Mouse (Mus musculus): ENCODE data around the gene Stpg3. TPM values are rescaled to one million over a fixed set of nuclear protein-coding genes. Genes with fewer than 3 reads are reported as not detected.
A peak's percentile ranks its signal among the peaks of the same experiment; 100 is the strongest.

Gene Stpg3
- total RNA-seq, 1 experiment from 2014 or later: not detected

- peak; percentile 0 to 40; a peak in 2 of 4 replicates for ATAC-seq (replicated peaks in 1 of 2; ENCODE audit: insufficient read depth in 1 of 2, low FRiP score in 2 of 2, low TSS enrichment in 1 of 2, low read depth in 1 of 2, poor library complexity in 2 of 2, severe bottlenecking in 2 of 2)
Observed at GRCm38 (mm10) chr2:25223681-25224491, 9.4 kb upstream of the Stpg3 start.

DNA sequence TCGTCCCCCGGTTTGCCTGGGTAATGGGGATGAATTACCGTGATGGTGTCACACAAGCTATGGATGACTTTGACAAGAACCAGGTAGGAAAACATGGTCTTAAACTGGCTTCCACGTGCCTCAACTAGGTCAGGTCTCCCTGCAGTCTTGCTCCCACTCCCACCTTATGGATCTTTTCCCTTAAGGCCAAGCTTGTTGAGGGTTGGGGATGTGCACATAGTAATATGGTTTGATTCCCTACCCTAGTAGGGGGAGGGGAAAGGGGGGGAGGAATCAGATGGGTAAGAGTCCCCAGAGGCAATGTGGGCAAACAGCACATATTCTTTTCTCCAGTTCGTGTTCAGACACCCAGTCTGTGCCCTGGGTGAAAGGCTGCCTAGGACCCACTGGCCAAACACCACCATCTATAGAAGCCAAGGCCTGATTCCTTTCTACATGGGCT is 6.9 kb upstream of the Stpg3 start:
- ATAC-seq (replicated peaks in 1 of 2; ENCODE audit: insufficient read depth in 1 of 2, low FRiP score in 2 of 2, low TSS enrichment in 1 of 2, low read depth in 1 of 2, poor library complexity in 2 of 2, severe bottlenecking in 2 of 2): no peak

DNA sequence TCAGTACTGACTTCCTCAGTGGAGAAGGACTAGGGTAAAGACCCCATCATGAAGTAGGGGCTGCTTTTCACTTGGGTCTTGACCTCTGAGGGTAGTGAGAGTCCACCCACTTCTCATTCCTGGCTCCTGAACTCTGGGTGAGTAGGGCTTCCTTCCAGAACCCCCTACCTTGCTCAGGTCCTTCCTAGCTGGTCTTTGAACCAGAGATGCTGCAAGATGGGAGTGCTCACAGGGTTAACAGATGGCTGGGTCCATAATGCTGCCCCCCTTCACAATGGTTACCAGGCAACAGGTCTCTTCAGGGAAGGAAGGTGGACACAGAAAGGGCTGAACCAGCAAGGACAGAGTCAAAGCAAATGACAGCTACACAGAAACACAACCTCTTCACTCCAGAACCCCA is 4.0 kb upstream of the Stpg3 start, which contains the start of gene Fam166a:
Gene Fam166a, plus strand, starts transcription at position 301 of the 400 bp plus-strand sequence.
- no peak for ATAC-seq (replicated peaks in 1 of 2; ENCODE audit: insufficient read depth in 1 of 2, low FRiP score in 2 of 2, low TSS enrichment in 1 of 2, low read depth in 1 of 2, poor library complexity in 2 of 2, severe bottlenecking in 2 of 2)

- no peak for ATAC-seq (replicated peaks in 1 of 2; ENCODE audit: insufficient read depth in 1 of 2, low FRiP score in 2 of 2, low TSS enrichment in 1 of 2, low read depth in 1 of 2, poor library complexity in 2 of 2, severe bottlenecking in 2 of 2)
Observed at GRCm38 (mm10) chr2:25217666-25218065, 3.2 kb upstream of the Stpg3 start.

DNA sequence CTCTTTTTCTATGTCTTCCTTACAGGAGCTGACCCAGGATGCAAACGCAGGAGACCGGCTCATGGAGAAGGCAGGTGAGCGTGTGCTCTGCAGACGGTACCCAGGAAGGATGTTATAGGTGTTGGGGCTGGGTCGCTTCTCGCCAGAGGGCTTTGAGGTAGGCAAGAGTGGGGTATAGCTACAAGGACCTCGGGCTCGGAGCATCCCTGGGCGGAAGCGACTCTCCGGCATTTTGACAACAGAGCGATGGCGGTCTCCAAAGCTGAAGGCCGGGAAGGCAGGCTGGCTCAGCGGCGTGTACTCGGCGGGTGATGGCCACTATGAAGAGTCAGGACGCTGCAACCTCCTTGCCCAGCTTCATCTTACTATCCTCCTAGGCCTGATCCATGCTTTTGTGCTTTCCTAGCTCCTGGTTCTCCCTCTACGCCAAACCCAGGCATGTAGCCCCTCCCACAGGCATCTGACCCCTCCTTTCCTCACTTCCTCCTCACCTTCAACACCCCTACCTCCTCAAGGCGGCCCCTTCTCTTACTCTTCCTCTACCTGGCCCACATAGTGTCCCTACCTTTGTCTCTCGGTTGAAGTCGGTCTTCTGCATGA is 1.1 kb downstream of the Stpg3 start:
- ATAC-seq (replicated peaks in 1 of 2; ENCODE audit: insufficient read depth in 1 of 2, low FRiP score in 2 of 2, low TSS enrichment in 1 of 2, low read depth in 1 of 2, poor library complexity in 2 of 2, severe bottlenecking in 2 of 2): no peak

- ATAC-seq (replicated peaks in 1 of 2; ENCODE audit: insufficient read depth in 1 of 2, low FRiP score in 2 of 2, low TSS enrichment in 1 of 2, low read depth in 1 of 2, poor library complexity in 2 of 2, severe bottlenecking in 2 of 2): peak; percentile 92 to 93
Observed at GRCm38 (mm10) chr2:25211121-25211670, 3.2 kb downstream of the Stpg3 start, which contains the start of gene Nelfb. Gene Nelfb (minus strand): TSS chr2:25211489.

DNA sequence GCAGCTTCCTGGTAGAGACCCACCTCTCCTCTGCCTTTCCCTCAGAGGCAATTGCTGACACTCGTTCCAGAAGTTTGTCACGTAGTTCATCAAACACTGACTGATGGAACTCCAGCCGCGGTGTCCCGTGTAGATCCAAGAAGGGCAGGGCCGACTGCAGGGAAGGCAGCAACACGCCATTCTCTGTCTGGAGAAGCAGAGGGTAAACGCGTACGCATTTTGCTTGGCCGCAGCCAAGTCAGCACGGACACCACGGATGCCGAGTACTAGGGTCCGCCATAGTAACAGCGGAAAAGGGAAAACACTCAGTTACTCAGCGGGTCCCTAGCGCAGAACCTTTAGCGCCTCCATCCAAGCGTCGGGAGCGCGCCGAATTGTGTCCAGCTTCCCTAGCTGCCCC is 3.8 kb downstream of the Stpg3 start:
- ATAC-seq (replicated peaks in 1 of 2; ENCODE audit: insufficient read depth in 1 of 2, low FRiP score in 2 of 2, low TSS enrichment in 1 of 2, low read depth in 1 of 2, poor library complexity in 2 of 2, severe bottlenecking in 2 of 2): peak in 1 of 2 experiments; percentile 29; a peak in 2 of 4 replicates

GRCm38 (mm10) chr2:25207593-25207992 is 6.8 kb downstream of the Stpg3 start:
- ATAC-seq (replicated peaks in 1 of 2; ENCODE audit: insufficient read depth in 1 of 2, low FRiP score in 2 of 2, low TSS enrichment in 1 of 2, low read depth in 1 of 2, poor library complexity in 2 of 2, severe bottlenecking in 2 of 2): no peak

GRCm38 (mm10) chr2:25203631-25204214 is 10.7 kb downstream of the Stpg3 start:
- peak in 1 of 2 experiments; percentile 47; a peak in 1 of 4 replicates for ATAC-seq (replicated peaks in 1 of 2; ENCODE audit: insufficient read depth in 1 of 2, low FRiP score in 2 of 2, low TSS enrichment in 1 of 2, low read depth in 1 of 2, poor library complexity in 2 of 2, severe bottlenecking in 2 of 2)

- no peak for ATAC-seq (replicated peaks in 1 of 2; ENCODE audit: insufficient read depth in 1 of 2, low FRiP score in 2 of 2, low TSS enrichment in 1 of 2, low read depth in 1 of 2, poor library complexity in 2 of 2, severe bottlenecking in 2 of 2)
Observed at GRCm38 (mm10) chr2:25200631-25201030, 13.8 kb downstream of the Stpg3 start.

GRCm38 (mm10) chr2:25197946-25198345 is 16.5 kb downstream of the Stpg3 start:
- ATAC-seq (replicated peaks in 1 of 2; ENCODE audit: insufficient read depth in 1 of 2, low FRiP score in 2 of 2, low TSS enrichment in 1 of 2, low read depth in 1 of 2, poor library complexity in 2 of 2, severe bottlenecking in 2 of 2): no peak

- no peak for ATAC-seq (replicated peaks in 1 of 2; ENCODE audit: insufficient read depth in 1 of 2, low FRiP score in 2 of 2, low TSS enrichment in 1 of 2, low read depth in 1 of 2, poor library complexity in 2 of 2, severe bottlenecking in 2 of 2)
Observed at GRCm38 (mm10) chr2:25197191-25197590, 17.2 kb downstream of the Stpg3 start.

DNA sequence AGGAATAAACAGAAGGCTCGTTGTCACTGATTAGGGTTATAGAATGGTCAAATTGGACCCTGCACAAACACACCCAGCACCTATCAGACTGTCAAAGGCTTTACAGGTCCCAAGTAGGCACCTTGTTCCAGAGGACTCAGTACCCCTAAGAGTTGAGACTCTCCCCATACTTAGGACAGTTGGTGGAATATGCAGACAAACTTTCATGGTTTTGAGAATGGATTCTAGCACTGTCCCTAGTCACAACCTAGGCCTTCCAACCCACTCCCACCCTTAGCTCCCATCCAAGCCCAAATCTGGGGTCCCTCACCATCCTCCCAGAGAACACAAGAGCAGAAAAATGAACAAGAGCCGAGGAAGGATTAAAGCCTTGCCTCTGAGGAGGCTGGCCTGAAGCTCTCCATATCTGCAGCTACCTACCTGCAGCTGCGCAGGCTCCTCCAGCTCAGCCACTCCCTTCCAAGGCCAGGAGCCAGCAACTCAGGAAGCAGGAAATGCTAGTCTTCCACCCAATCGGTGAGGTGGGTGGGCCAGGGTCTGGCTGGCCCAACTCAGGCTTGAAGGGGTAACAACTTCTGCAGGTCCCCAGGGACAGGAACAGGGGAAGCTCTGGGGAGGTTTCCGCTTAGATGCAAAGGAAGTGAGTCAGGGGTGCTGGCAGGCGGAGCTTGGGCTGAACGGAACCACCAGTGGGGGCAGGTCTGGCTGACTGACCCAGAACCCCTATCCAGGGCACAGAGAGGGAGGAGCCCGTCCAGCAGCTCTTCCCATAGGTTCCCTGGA is 18.1 kb downstream of the Stpg3 start, which contains the start of gene Tor4a:
Gene Tor4a, minus strand, starts transcription at position 715 of the 783 bp plus-strand sequence.
- ATAC-seq (replicated peaks in 1 of 2; ENCODE audit: insufficient read depth in 1 of 2, low FRiP score in 2 of 2, low TSS enrichment in 1 of 2, low read depth in 1 of 2, poor library complexity in 2 of 2, severe bottlenecking in 2 of 2): peak; percentile 81 to 84

DNA sequence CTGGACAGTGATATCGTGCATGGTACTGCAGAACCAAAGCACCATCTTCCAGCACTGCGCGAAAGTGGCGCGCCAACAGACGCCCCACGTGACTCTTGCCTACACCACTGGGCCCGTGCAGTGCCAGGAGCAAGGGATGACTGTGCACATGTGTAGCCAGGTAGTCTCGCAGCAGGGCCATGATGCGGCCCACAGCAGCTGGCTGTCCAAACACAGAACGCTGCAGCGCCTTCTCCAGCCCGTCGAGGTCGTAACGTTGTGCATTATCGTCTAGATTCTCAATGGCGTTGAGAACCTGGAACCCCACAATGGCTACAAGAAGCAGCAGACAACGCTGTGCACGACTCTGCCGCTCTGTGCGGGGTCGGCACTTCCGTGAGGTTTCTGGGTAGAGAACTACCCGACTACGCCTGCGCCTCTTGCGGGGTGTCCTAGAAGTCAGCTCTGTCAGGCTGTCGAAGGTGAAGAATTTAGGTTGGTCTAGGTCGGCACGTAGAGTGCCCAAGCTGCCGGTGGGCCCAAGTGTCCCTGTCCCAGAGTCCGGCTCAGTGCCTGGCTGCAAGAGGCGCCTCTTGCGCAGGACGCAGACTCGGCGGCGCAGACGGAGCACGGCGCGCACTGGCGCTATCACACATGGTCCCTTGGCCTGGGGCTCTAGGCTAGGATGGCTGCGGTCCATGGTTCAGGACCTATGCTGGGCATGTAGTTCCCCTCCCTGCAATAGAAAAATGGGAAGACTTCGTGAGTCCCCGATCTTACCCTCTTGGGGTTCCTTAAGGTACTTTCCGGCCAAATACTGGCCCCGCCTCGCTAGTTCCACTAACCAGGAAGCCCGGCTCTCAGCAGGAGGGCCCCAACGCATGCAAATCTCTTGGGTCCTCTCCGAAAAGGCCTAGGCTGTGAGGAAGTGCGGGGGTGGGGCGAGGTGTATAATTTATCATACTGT is 19.0 kb downstream of the Stpg3 start:
- ATAC-seq (replicated peaks in 1 of 2; ENCODE audit: insufficient read depth in 1 of 2, low FRiP score in 2 of 2, low TSS enrichment in 1 of 2, low read depth in 1 of 2, poor library complexity in 2 of 2, severe bottlenecking in 2 of 2): peak in 1 of 2 experiments; percentile 20; a peak in 2 of 4 replicates

DNA sequence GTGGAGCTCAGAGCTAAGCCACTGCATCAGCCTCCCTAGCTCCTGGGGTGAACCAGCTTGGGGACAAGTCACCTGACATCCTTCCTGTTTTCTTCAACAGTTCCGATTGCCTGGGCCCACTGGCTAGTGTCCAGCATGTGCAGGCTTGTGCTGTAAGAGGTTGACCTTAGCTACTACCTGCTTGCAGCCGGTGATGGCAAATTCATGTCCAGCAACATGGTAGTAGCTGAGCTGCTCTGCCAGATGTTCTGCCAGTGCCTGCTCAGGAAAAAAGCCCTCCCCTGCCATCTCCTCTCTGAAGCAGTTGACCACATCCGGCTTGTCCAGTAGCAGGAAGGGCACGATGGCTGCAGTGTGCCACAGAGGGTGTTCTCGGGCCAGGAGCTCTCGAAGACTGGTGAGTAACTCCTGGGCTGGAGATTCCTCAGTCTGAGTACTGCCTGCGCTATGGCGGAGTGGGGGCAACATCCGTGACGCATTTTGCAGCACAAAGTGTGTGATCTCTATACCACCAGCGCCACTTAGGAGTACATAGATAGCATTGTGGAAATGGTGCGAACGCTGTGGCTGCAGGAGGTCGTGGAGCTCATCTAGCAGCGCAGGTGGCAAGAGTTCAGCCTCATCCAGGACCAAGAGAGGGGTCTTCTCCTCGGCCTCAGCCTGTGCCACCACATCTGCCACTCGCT is 19.8 kb downstream of the Stpg3 start:
- peak in 1 of 2 experiments; percentile 21; a peak in 1 of 4 replicates for ATAC-seq (replicated peaks in 1 of 2; ENCODE audit: insufficient read depth in 1 of 2, low FRiP score in 2 of 2, low TSS enrichment in 1 of 2, low read depth in 1 of 2, poor library complexity in 2 of 2, severe bottlenecking in 2 of 2)

All from hematopoietic stem cell, adult 5-6 weeks (primary cell).